Mouse (Mus musculus) cortical plate, adult 2 months (tissue): ENCODE measurements around the gene Set.

Experiments
- CTCF ChIP-seq: fragments of 200-500 bp; IDR thresholded peaks from 2 replicates; pipeline ENCODE4 v1.5.1; 2011; ENCODE audit warnings: mild to moderate bottlenecking, control low read depth, low read length; ENCODE audit not compliant: insufficient read depth; ENCODE audit errors: extremely low read depth
- POLR2A ChIP-seq: fragments of 200-500 bp; IDR thresholded peaks from 2 replicates; pipeline ENCODE4 v1.6.1; 2011; ENCODE audit warnings: mild to moderate bottlenecking, low read length, control low read depth; ENCODE audit not compliant: insufficient read depth; ENCODE audit errors: extremely low read depth

- TF ChIP-seq POLR2A (no peak), CTCF (no peak)
These were observed 27.5 kb downstream of the Set start for GRCm38 (mm10) chr2:30084632-30085031.
